In genomic region chr14:55604823-55605222, GRCm38 (mm10) we compare ENCODE assay signal across 8 mouse cellular contexts. TPM values are rescaled to one million over a fixed set of nuclear protein-coding genes. Genes with fewer than 3 reads are reported as not detected.
DNase-seq lines count a peak whose midpoint lies in the region; ATAC-seq and TF ChIP-seq lines count a peak whose summit lies in the region.
"Had no signal": no experiment of that assay in that cellular context is flagged by ENCODE, and none has a peak within 500 bp of the region (broad histone marks: within the 10 kb centered on the region; RNA-seq: fewer than 3 reads in every experiment).

No protein-coding gene starts in this region.

- no peaks in the 10 kb centered on the region for H3K9me3 ChIP-seq in CH12.LX (replicated peaks; ENCODE audit: low read length)
- H3K9me3 ChIP-seq in ES-E14 (ENCODE audit: control insufficient read depth, insufficient read depth, low read depth, low read length) = no peaks in the 10 kb centered on the region
- no peaks in the 10 kb centered on the region for H3K9me3 ChIP-seq in limb, embryonic 14.5 days (ENCODE audit: control insufficient read depth, low read length)

- no peaks in the 10 kb centered on the region for H3K27me3 ChIP-seq in kidney, adult 2 months (replicated peaks; ENCODE audit: control insufficient read depth, insufficient read depth, low read length)
- H3K27me3 ChIP-seq in CH12.LX (replicated peaks) = no peaks in the 10 kb centered on the region
- H3K27me3 ChIP-seq in limb, embryonic 14.5 days (ENCODE audit: control insufficient read depth, insufficient read depth, low read length) = no peaks in the 10 kb centered on the region

- no peak for TF ChIP-seq EP300 in CH12.LX (IDR thresholded peaks at IDR 0.05; ENCODE audit: low read length)

- peaks cover 6% of the 10 kb centered on the region; the same call in 1 of the 2 replicates for H3K4me1 ChIP-seq in kidney, adult 2 months (ENCODE audit: control insufficient read depth, insufficient read depth, low read length)
- H3K4me1 ChIP-seq in CH12.LX (ENCODE audit: control insufficient read depth in 1 of 2, insufficient read depth in 2 of 2) (peaks cover 4 to 32% of the 10 kb centered on the region in 2 experiments; a peak in 3 of 4 replicates), ES-E14 (ENCODE audit: control insufficient read depth in 2 of 2, insufficient read depth in 2 of 2, low read length in 2 of 2, poor library complexity in 1 of 2) (peaks cover 0 to 15% of the 10 kb centered on the region in 2 experiments; a peak in 2 of 4 replicates)
- peaks cover 5% of the 10 kb centered on the region for H3K4me1 ChIP-seq in limb, embryonic 14.5 days (ENCODE audit: control insufficient read depth, insufficient read depth, low read length)

- no peaks in the 10 kb centered on the region for H3K79me2 ChIP-seq in CH12.LX (replicated peaks; ENCODE audit: control insufficient read depth, extremely low read depth, insufficient read depth, poor library complexity, severe bottlenecking)

- DNase-seq in kidney, adult 2 months = no peak
- no peak for DNase-seq in kidney, postnatal 14 days
- DNase-seq in CH12.LX (ENCODE audit: extremely low read depth) (no peak), ES-E14 (ENCODE audit: low read depth, low spot score) (no peak)
- DNase-seq in limb, embryonic 14.5 days (ENCODE audit: low spot score) = no peak
- DNase-seq in right cerebral cortex, postnatal 36 days (ENCODE audit: low spot score in 2 of 2) = no peak
- no peak for DNase-seq in spleen, adult 12 weeks (ENCODE audit: low spot score)
- DNase-seq: cerebellum, adult 8-10 months had no signal

- WGBS in kidney, adult 2 months = 75% methylated on average over 11 of the region's 11 CpGs
- WGBS in limb, embryonic 14.5 days = 86% methylated on average over 11 of the region's 11 CpGs

- H3K36me3 ChIP-seq in kidney, adult 2 months (ENCODE audit: control insufficient read depth, insufficient read depth, low read length) = peaks cover 10% of the 10 kb centered on the region
- H3K36me3 ChIP-seq in CH12.LX (replicated peaks in 1 of 2; ENCODE audit: control insufficient read depth in 1 of 2, insufficient read depth in 1 of 2, low read length in 1 of 2) (peaks cover 62 to 80% of the 10 kb centered on the region in 2 experiments), ES-E14 (ENCODE audit: control insufficient read depth, insufficient read depth, low read length, poor library complexity, severe bottlenecking) (peaks cover 45% of the 10 kb centered on the region)
- peaks cover 73% of the 10 kb centered on the region for H3K36me3 ChIP-seq in limb, embryonic 14.5 days (ENCODE audit: control insufficient read depth, insufficient read depth, low read length)

- TF ChIP-seq POLR2A in kidney, adult 2 months (IDR thresholded peaks at IDR 0.05; ENCODE audit: low read depth, low read length) = no peak
- TF ChIP-seq POLR2A in CH12.LX (IDR thresholded peaks at IDR 0.05; ENCODE audit: low read depth, low read length) = no peak
- no peak for TF ChIP-seq POLR2A in limb, embryonic 14.5 days (IDR thresholded peaks at IDR 0.05; ENCODE audit: borderline replicate concordance, extremely low read depth, insufficient read depth, insufficient read length)

- dilution Hi-C loops in CH12.LX (cut with MboI; ENCODE audit: extremely low pct_ligation_motif_present, extremely low pct_unique_long_range_greater_than_20kb, low sequenced_read_pairs) = no loop called here

- no peak for ATAC-seq in limb, embryonic 14.5 days (ENCODE audit: low FRiP score, low read depth)

- peak overlapping the region; percentile 37 for H3K4me3 ChIP-seq in kidney, adult 2 months (ENCODE audit: insufficient read depth, low read depth, low read length)
- H3K4me3 ChIP-seq in CH12.LX (replicated peaks in 1 of 3; ENCODE audit: low read depth in 2 of 3, low read length in 2 of 3, poor library complexity in 1 of 3) (peak overlapping the region; percentile 2 to 74 (median 58)), ES-E14 (ENCODE audit: insufficient read depth in 1 of 2, low read depth in 1 of 2, low read length in 2 of 2, poor library complexity in 1 of 2, severe bottlenecking in 1 of 2) (peak overlapping the region; percentile 56 to 59; a peak in 3 of 4 replicates)
- H3K4me3 ChIP-seq in limb, embryonic 14.5 days (replicated peaks; ENCODE audit: low read length) = no peak overlapping the region

- in situ Hi-C loops in CH12.LX (cut with MboI; ENCODE audit: low pct_ligation_motif_present, low pct_unique_long_range_greater_than_20kb, low sequenced_read_pairs) = no loop called here
- in situ Hi-C loops in ES-E14 (cut with MboI; ENCODE audit: low sequenced_read_pairs in 2 of 2, unreplicated experiment in 2 of 2) = no loop called here

- H3K9ac ChIP-seq in CH12.LX (ENCODE audit: insufficient read depth, low read depth) = peak overlapping the region; percentile 30; the same call in 1 of the 2 replicates
- H3K9ac ChIP-seq in ES-E14 (ENCODE audit: insufficient read depth, low read depth, low read length, poor library complexity, severe bottlenecking) = peak overlapping the region; percentile 54; the same call in 1 of the 2 replicates
- H3K9ac ChIP-seq in limb, embryonic 14.5 days (ENCODE audit: low read depth, low read length, severe bottlenecking) = no peak overlapping the region

- no peak for TF ChIP-seq CTCF in kidney, adult 2 months (conservative IDR thresholded peaks at IDR 0.05; ENCODE audit: insufficient read depth, insufficient read length, low read depth, low read length)
- no peak for TF ChIP-seq CTCF in CH12.LX (conservative IDR thresholded peaks at IDR 0.05 in 1 of 2, IDR thresholded peaks at IDR 0.05 in 1 of 2; ENCODE audit: low read depth in 2 of 2, low read length in 2 of 2)

- peak overlapping the region; percentile 67 for H3K4me2 ChIP-seq in CH12.LX (ENCODE audit: insufficient read depth, low read depth, poor library complexity, severe bottlenecking)
- H3K4me2 ChIP-seq in limb, embryonic 14.5 days (replicated peaks; ENCODE audit: low read depth, low read length, severe bottlenecking) = peak overlapping the region; percentile 49; the same call in 1 of the 2 replicates

- H3K27ac ChIP-seq in kidney, adult 2 months (ENCODE audit: insufficient read depth, low read depth, low read length) = peak overlapping the region; percentile 69
- H3K27ac ChIP-seq in CH12.LX (ENCODE audit: insufficient read depth, low read depth) (peak overlapping the region; percentile 13; the same call in 1 of the 2 replicates), ES-E14 (ENCODE audit: insufficient read depth, low read depth, low read length, poor library complexity, severe bottlenecking) (peak overlapping the region; percentile 96; the same call in 1 of the 2 replicates)
- H3K27ac ChIP-seq in limb, embryonic 14.5 days (replicated peaks; ENCODE audit: low read depth, low read length) = no peak overlapping the region

- no peak for TF ChIP-seq RAD21 in CH12.LX (IDR thresholded peaks at IDR 0.05; ENCODE audit: low read depth, low read length)

TF ChIP-seq in CH12.LX, 34 proteins besides CTCF, POLR2A, EP300 and RAD21 (continues in another document):
- TF ChIP-seq ETS1 (conservative IDR thresholded peaks at IDR 0.05; ENCODE audit: low read depth, low read length) (no peak), JUND (conservative IDR thresholded peaks at IDR 0.05; ENCODE audit: low read depth, low read length) (no peak), TBP (conservative IDR thresholded peaks at IDR 0.05; ENCODE audit: low read depth, low read length) (no peak)

TF ChIP-seq in ES-E14, 5 proteins besides CTCF, POLR2A, EP300 and RAD21 (continues in another document):
- no peak for TF ChIP-seq ZC3H11A (IDR thresholded peaks at IDR 0.05; ENCODE audit: borderline replicate concordance, low read depth, low read length)
- TF ChIP-seq CHD2 (IDR thresholded peaks at IDR 0.05; ENCODE audit: low read depth, low read length) = no peak
- TF ChIP-seq ZNF384 (IDR thresholded peaks at IDR 0.05; ENCODE audit: low read depth, low read length) = no peak
- TF ChIP-seq MAFK (IDR thresholded peaks at IDR 0.05; ENCODE audit: insufficient read depth, low read depth, low read length) = no peak

RNA-seq across cellular contexts. Expression of gene Irf9, which starts 1.5 kb away (rescaled TPM):
- polyA plus RNA-seq in kidney, adult 2 months (2012; rRNA removed) = 36.9 and 39.9 TPM in 2 replicates
- total RNA-seq in CH12.LX (2012; rRNA removed) (9.2 and 10.1 TPM in 2 replicates), CH12.LX (2014; rRNA removed) (9.6 and 11.2 TPM in 2 replicates), ES-E14 (2012; rRNA removed) (5.8 and 17.5 TPM in 2 replicates)
- 12.4 and 12.8 TPM in 2 replicates for polyA plus RNA-seq in CH12.LX (2012; ENCODE audit: insufficient read length, low read depth)
- 21.0 and 26.4 TPM in 2 replicates for polyA plus RNA-seq in limb, embryonic 14.5 days (2012; rRNA removed)
- 9.8 and 11.3 TPM in 2 replicates for polyA plus RNA-seq in limb, embryonic 14.5 days (2014; fragmentation: Nextera tagmentation; extraction: Ambion mirVana)

RNA-seq across cellular contexts. Expression of gene Rec8, which starts 13.0 kb away (rescaled TPM):
- 11.4 and 13.3 TPM in 2 replicates for polyA plus RNA-seq in kidney, adult 2 months (2012; rRNA removed)
- total RNA-seq in CH12.LX (2012; rRNA removed) (not detected in 2 replicates), CH12.LX (2014; rRNA removed) (not detected in 2 replicates), ES-E14 (2012; rRNA removed) (5.8 and 11.8 TPM in 2 replicates)
- polyA plus RNA-seq in CH12.LX (2012; ENCODE audit: insufficient read length, low read depth) = not detected in 2 replicates
- 8.9 and 9.6 TPM in 2 replicates for polyA plus RNA-seq in limb, embryonic 14.5 days (2012; rRNA removed)
- polyA plus RNA-seq in limb, embryonic 14.5 days (2014; fragmentation: Nextera tagmentation; extraction: Ambion mirVana) = 2.4 and 2.8 TPM in 2 replicates

RNA-seq across cellular contexts. Expression of gene Rnf31, which starts 13.3 kb away (rescaled TPM):
- polyA plus RNA-seq in kidney, adult 2 months (2012; rRNA removed) = 27.0 and 27.6 TPM in 2 replicates
- total RNA-seq in CH12.LX (2012; rRNA removed) (14.8 and 15.9 TPM in 2 replicates), CH12.LX (2014; rRNA removed) (3.2 and 3.8 TPM in 2 replicates), ES-E14 (2012; rRNA removed) (13.1 and 33.7 TPM in 2 replicates)
- polyA plus RNA-seq in CH12.LX (2012; ENCODE audit: insufficient read length, low read depth) = 18.2 and 22.6 TPM in 2 replicates
- polyA plus RNA-seq in limb, embryonic 14.5 days (2012; rRNA removed) = 23.0 and 34.1 TPM in 2 replicates
- polyA plus RNA-seq in limb, embryonic 14.5 days (2014; fragmentation: Nextera tagmentation; extraction: Ambion mirVana) = 13.1 and 18.1 TPM in 2 replicates

RNA-seq across cellular contexts. Expression of gene Psme2, which starts 13.9 kb away (rescaled TPM):
- polyA plus RNA-seq in kidney, adult 2 months (2012; rRNA removed) = 53.1 and 60.2 TPM in 2 replicates
- 634 and 684 TPM in 2 replicates for total RNA-seq in CH12.LX (2012; rRNA removed)
- total RNA-seq in CH12.LX (2014; rRNA removed) = 467 and 546 TPM in 2 replicates
- polyA plus RNA-seq in CH12.LX (2012; ENCODE audit: insufficient read length, low read depth) = 650 and 757 TPM in 2 replicates
- 44.0 and 74.3 TPM in 2 replicates for total RNA-seq in ES-E14 (2012; rRNA removed)
- 75.8 and 78.5 TPM in 2 replicates for polyA plus RNA-seq in limb, embryonic 14.5 days (2012; rRNA removed)
- 239 and 245 TPM in 2 replicates for polyA plus RNA-seq in limb, embryonic 14.5 days (2014; fragmentation: Nextera tagmentation; extraction: Ambion mirVana)

RNA-seq across cellular contexts. Expression of gene Emc9, which starts 19.7 kb away (rescaled TPM):
- 21.9 and 24.9 TPM in 2 replicates for polyA plus RNA-seq in kidney, adult 2 months (2012; rRNA removed)
- 9.6 and 10.4 TPM in 2 replicates for total RNA-seq in CH12.LX (2012; rRNA removed)
- 1.6 and 1.7 TPM in 2 replicates for total RNA-seq in CH12.LX (2014; rRNA removed)
- polyA plus RNA-seq in CH12.LX (2012; ENCODE audit: insufficient read length, low read depth) = 3.7 and 4.2 TPM in 2 replicates
- 4.9 and 9.2 TPM in 2 replicates for total RNA-seq in ES-E14 (2012; rRNA removed)
- 6.6 and 6.9 TPM in 2 replicates for polyA plus RNA-seq in limb, embryonic 14.5 days (2012; rRNA removed)
- polyA plus RNA-seq in limb, embryonic 14.5 days (2014; fragmentation: Nextera tagmentation; extraction: Ambion mirVana) = 6.5 and 7.0 TPM in 2 replicates
